Mouse (Mus musculus): ENCODE results near the gene Fsd1. TPM values are rescaled to one million over a fixed set of nuclear protein-coding genes. Genes with fewer than 3 reads are reported as not detected.

The Fsd1 gene
- polyA plus RNA-seq, 1 experiment from 2014 or later, result 0.36 TPM

GRCm38 (mm10) chr17:56040030-56040856, 53.9 kb downstream of the Fsd1 start, which contains the start of gene Chaf1a:
Gene Chaf1a, plus strand, starts transcription at chr17:56040439.
- TF ChIP-seq CTCF (IDR thresholded peaks at IDR 0.05), result no peak
- TF ChIP-seq EP300 (IDR thresholded peaks at IDR 0.05), result peak; percentile 56; the same call in 1 of the 2 replicates
- DNase-seq (ENCODE audit: low spot score), result peak; percentile 100
- Histone ChIP-seq H3K27me3 (replicated peaks; ENCODE audit: insufficient read depth, low read length) (no peaks in the 10 kb centered on the region), H3K4me3 (ENCODE audit: low read depth, low read length) (peak within 1 kb of the TSS; percentile 82), H3K9me3 (ENCODE audit: low read length) (no peaks in the 10 kb centered on the region), H3K36me3 (ENCODE audit: insufficient read depth, low read length) (no peaks in the 10 kb centered on the region), H3K9ac (replicated peaks; ENCODE audit: low read depth) (peak within 1 kb of the TSS; percentile 41), H3K27ac (ENCODE audit: low read length) (0 out of 2 replicates have a peak within 1 kb of the TSS, but pooled peaks have one; percentile 33), H3K4me2 (replicated peaks; ENCODE audit: low read depth, low read length) (peak within 1 kb of the TSS; percentile 87), H3K4me1 (ENCODE audit: insufficient read depth, low read depth, low read length) (peaks cover 13% of the 10 kb centered on the region; the same call in 1 of the 2 replicates)
- ATAC-seq, result peak; percentile 85
- under 1% methylated on average over 67 of the region's 68 CpGs for WGBS

- H3K27me3 ChIP-seq (replicated peaks; ENCODE audit: insufficient read depth, low read length), result no peaks in the 10 kb centered on the region
- H3K9me3 ChIP-seq (ENCODE audit: low read length), result no peaks in the 10 kb centered on the region
- DNase-seq (ENCODE audit: low spot score) (no peak), ATAC-seq (no peak)
- peaks cover 8% of the 10 kb centered on the region; the same call in 1 of the 2 replicates for H3K4me1 ChIP-seq (ENCODE audit: insufficient read depth, low read depth, low read length)
- H3K36me3 ChIP-seq (ENCODE audit: insufficient read depth, low read length), result no peaks in the 10 kb centered on the region
- peak overlapping the region; percentile 87 for H3K4me2 ChIP-seq (replicated peaks; ENCODE audit: low read depth, low read length)
- H3K9ac ChIP-seq (replicated peaks; ENCODE audit: low read depth), result peak overlapping the region; percentile 41
- no peak for TF ChIP-seq CTCF (IDR thresholded peaks at IDR 0.05)
- H3K27ac ChIP-seq (ENCODE audit: low read length), result no peak overlapping the region
- WGBS, result 1% methylated on average over 12 of the region's 12 CpGs
- peak overlapping the region; percentile 82 for H3K4me3 ChIP-seq (ENCODE audit: low read depth, low read length)
Observed at GRCm38 (mm10) chr17:56040857-56041163, 54.5 kb downstream of the Fsd1 start.

Other genes starting within 250 kb of the Fsd1 start
- gene Adgre4, start 236.5 kb upstream of the Fsd1 start, polyA plus RNA-seq (2015; fragmentation: Nextera tagmentation; extraction: Ambion mirVana), result 0.84 and 0.93 TPM in 2 replicates
- 10.5 and 11.6 TPM in 2 replicates for gene Zfp119a, start 107.6 kb upstream of the Fsd1 start, polyA plus RNA-seq (2015; fragmentation: Nextera tagmentation; extraction: Ambion mirVana)
- 10.9 and 11.1 TPM in 2 replicates for gene Zfp959, start 94.4 kb upstream of the Fsd1 start, polyA plus RNA-seq (2015; fragmentation: Nextera tagmentation; extraction: Ambion mirVana)
- gene Zfp119b, start 37.0 kb upstream of the Fsd1 start, polyA plus RNA-seq (2015; fragmentation: Nextera tagmentation; extraction: Ambion mirVana), result 10.0 and 11.0 TPM in 2 replicates
- 3.1 and 3.3 TPM in 2 replicates for gene Ebi3, start 33.9 kb upstream of the Fsd1 start, polyA plus RNA-seq (2015; fragmentation: Nextera tagmentation; extraction: Ambion mirVana)
- gene Yju2, start 27.4 kb upstream of the Fsd1 start, polyA plus RNA-seq (2015; fragmentation: Nextera tagmentation; extraction: Ambion mirVana), result 16.8 and 19.2 TPM in 2 replicates
- 3.1 and 3.4 TPM in 2 replicates for gene Shd, start 16.0 kb upstream of the Fsd1 start, polyA plus RNA-seq (2015; fragmentation: Nextera tagmentation; extraction: Ambion mirVana)
- gene Stap2, start 19.1 kb downstream of the Fsd1 start, polyA plus RNA-seq (2015; fragmentation: Nextera tagmentation; extraction: Ambion mirVana), result 49.1 and 57.4 TPM in 2 replicates
- 38.5 and 45.0 TPM in 2 replicates for gene Mpnd, start 19.2 kb downstream of the Fsd1 start, polyA plus RNA-seq (2015; fragmentation: Nextera tagmentation; extraction: Ambion mirVana)
- gene Sh3gl1, start 50.1 kb downstream of the Fsd1 start, polyA plus RNA-seq (2015; fragmentation: Nextera tagmentation; extraction: Ambion mirVana), result 97.1 and 105 TPM in 2 replicates
- gene Chaf1a, start 53.9 kb downstream of the Fsd1 start, polyA plus RNA-seq (2015; fragmentation: Nextera tagmentation; extraction: Ambion mirVana), result 3.0 and 3.2 TPM in 2 replicates
- gene Ubxn6, start 88.5 kb downstream of the Fsd1 start, polyA plus RNA-seq (2015; fragmentation: Nextera tagmentation; extraction: Ambion mirVana), result 59.7 and 60.4 TPM in 2 replicates
- gene Hdgfl2, start 93.1 kb downstream of the Fsd1 start, polyA plus RNA-seq (2015; fragmentation: Nextera tagmentation; extraction: Ambion mirVana), result 58.4 and 61.7 TPM in 2 replicates
- 0.05 and 0.08 TPM in 2 replicates for gene Plin4, start 123.3 kb downstream of the Fsd1 start, polyA plus RNA-seq (2015; fragmentation: Nextera tagmentation; extraction: Ambion mirVana)
- 3.2 and 4.3 TPM in 2 replicates for gene Plin5, start 131.1 kb downstream of the Fsd1 start, polyA plus RNA-seq (2015; fragmentation: Nextera tagmentation; extraction: Ambion mirVana)
- 36.3 and 50.6 TPM in 2 replicates for gene Lrg1, start 135.5 kb downstream of the Fsd1 start, polyA plus RNA-seq (2015; fragmentation: Nextera tagmentation; extraction: Ambion mirVana)
- 0.88 and 1.0 TPM in 2 replicates for gene Sema6b, start 153.8 kb downstream of the Fsd1 start, polyA plus RNA-seq (2015; fragmentation: Nextera tagmentation; extraction: Ambion mirVana)
- gene Tnfaip8l1, start 176.0 kb downstream of the Fsd1 start, polyA plus RNA-seq (2015; fragmentation: Nextera tagmentation; extraction: Ambion mirVana), result 4.7 and 5.6 TPM in 2 replicates
- gene Mydgf, start 197.4 kb downstream of the Fsd1 start, polyA plus RNA-seq (2015; fragmentation: Nextera tagmentation; extraction: Ambion mirVana), result 67.2 and 71.2 TPM in 2 replicates
- 25.7 and 30.3 TPM in 2 replicates for gene Dpp9, start 232.4 kb downstream of the Fsd1 start, polyA plus RNA-seq (2015; fragmentation: Nextera tagmentation; extraction: Ambion mirVana)

Data from lung, postnatal 0 days (tissue).